Mouse (Mus musculus) bone marrow, adult 2 months (tissue): Measurements from ENCODE around the gene Vmn2r12.
"Not testable (repeated sequence)": the region's sequence is repeated elsewhere in the genome, so short reads cannot be mapped to it uniquely, and the experiment has no call there.

Experiments
- CTCF ChIP-seq: fragments of 200-500 bp; IDR thresholded peaks from 2 replicates; pipeline ENCODE4 v1.5.1; 2011; ENCODE audit warnings: low read length, control low read depth; ENCODE audit not compliant: control insufficient read depth, insufficient read depth
- POLR2A ChIP-seq: fragments of 200-500 bp; IDR thresholded peaks from 2 replicates; pipeline ENCODE4 v1.6.1; 2011; ENCODE audit warnings: low read depth, mild to moderate bottlenecking, control low read depth, low read length, borderline replicate concordance; ENCODE audit not compliant: control insufficient read depth

DNA sequence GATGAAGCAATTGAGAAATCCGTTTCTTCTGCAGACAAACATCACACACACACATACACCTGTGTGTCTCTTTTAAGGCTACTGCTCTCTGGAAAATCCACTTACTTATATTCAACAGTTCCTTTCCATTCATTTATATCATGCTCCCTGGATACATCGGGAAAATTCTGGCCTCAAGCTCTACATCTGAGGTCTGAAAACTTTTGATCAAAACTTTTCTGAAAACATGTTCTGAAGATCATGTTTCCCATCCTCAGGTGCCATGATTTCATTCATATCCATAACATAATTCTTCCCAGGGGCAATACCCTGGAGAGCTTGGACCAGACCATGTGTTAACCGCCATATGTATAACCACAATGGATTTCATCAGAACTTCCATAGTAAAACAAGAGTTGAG lies 38.3 kb downstream of the Vmn2r12 start, which contains the start of gene Vmn2r11:
- TF ChIP-seq CTCF, POLR2A: not testable (repeated sequence)
